Mouse (Mus musculus) midbrain, postnatal 0 days (tissue): ENCODE results near the gene AC134908.4. TPM values are rescaled to one million over a fixed set of nuclear protein-coding genes. Genes with fewer than 3 reads are reported as not detected.
A peak's percentile ranks its signal among the peaks of the same experiment; 100 is the strongest.

Source experiments
- ATAC-seq: fragments of 200-750 bp; cut with Nextera tagmentation; 2 replicates; pipeline ENCODE4 v1.8.0; 2017; ENCODE audit warnings: moderate number of reproducible peaks, mild to moderate bottlenecking, moderate TSS enrichment, moderate library complexity; ENCODE audit not compliant: low FRiP score
- DNase-seq: peaks from one replicate; pipeline ENCODE4 v3.0.0-alpha.2; 2015; ENCODE audit warnings: low spot score
- H3K27ac ChIP-seq: fragments of 300-500 bp; sonication (generic); 2 replicates; pipeline ENCODE4 v1.5.1; 2014; ENCODE audit warnings: low read depth, mild to moderate bottlenecking, low read length, mixed read lengths
- H3K27me3 ChIP-seq: fragments of 300-500 bp; sonication (generic); 2 replicates; pipeline ENCODE4 v1.6.1; 2014; ENCODE audit warnings: low read length, control low read depth, mixed read lengths; ENCODE audit not compliant: insufficient read depth
- H3K36me3 ChIP-seq: fragments of 300-500 bp; sonication (generic); 2 replicates; pipeline ENCODE4 v1.6.1; 2014; ENCODE audit warnings: low read length, control low read depth, mixed read lengths; ENCODE audit not compliant: insufficient read depth
- H3K4me1 ChIP-seq: fragments of 300-500 bp; sonication (generic); 2 replicates; pipeline ENCODE4 v1.6.1; 2014; ENCODE audit warnings: mild to moderate bottlenecking, control low read depth, antibody characterized with exemption, low read length, mixed read lengths; ENCODE audit not compliant: insufficient read depth
- H3K4me2 ChIP-seq: fragments of 300-500 bp; sonication (generic); 2 replicates; pipeline ENCODE4 v1.6.1; 2014; ENCODE audit warnings: low read depth, mild to moderate bottlenecking, low read length, mixed read lengths; ENCODE audit not compliant: poor library complexity, severe bottlenecking
- H3K4me3 ChIP-seq: fragments of 300-500 bp; sonication (generic); 2 replicates; pipeline ENCODE4 v1.5.1; 2014; ENCODE audit warnings: low read depth, mild to moderate bottlenecking, low read length, moderate library complexity
- H3K9ac ChIP-seq: fragments of 300-500 bp; sonication (generic); replicated peaks from 2 replicates; pipeline ENCODE4 v1.6.1; 2014; ENCODE audit warnings: mild to moderate bottlenecking, low read length, moderate library complexity, mixed read lengths; ENCODE audit not compliant: poor library complexity, severe bottlenecking
- H3K9me3 ChIP-seq: fragments of 300-500 bp; sonication (generic); 2 replicates; pipeline ENCODE4 v1.6.1; 2016; ENCODE audit warnings: low read length, control low read depth
- CTCF ChIP-seq: IDR thresholded peaks from 2 replicates; pipeline ENCODE4 v1.5.1; 2016; ENCODE audit warnings: antibody characterized with exemption, mild to moderate bottlenecking
- WGBS: fragments of 180-500 bp; shearing (Covaris S2); extraction: QIAGEN DNeasy Blood & Tissue Kit; methylation state at CpG from one replicate; pipeline ENCODE4 v1.1.7; 2014; 5-methylcytosine and 5-hydroxymethylcytosine counted together
- polyA plus RNA-seq: library from polyadenylated mRNA; unstranded; fragments of >200 nt; fragmentation: Nextera tagmentation; extraction: Ambion mirVana; gene quantifications from 2 replicates; pipeline ENCODE4 v1.2.1, GENCODE M21; 2015
- total RNA-seq: library from RNA; depleted of rRNA; stranded (reverse); fragments of >200 nt; gene quantifications from 2 replicates; pipeline ENCODE4 v1.2.3, GENCODE M21; 2014

AC134908.4 gene
- total and polyA plus RNA-seq, 2 experiments from 2014 or later: 0.89 TPM; not detected in 1

- no peak overlapping the region for H3K4me2 ChIP-seq
- H3K36me3 ChIP-seq: peaks cover 49% of the 10 kb centered on the region
- H3K27me3 ChIP-seq: no peaks in the 10 kb centered on the region
- no peak overlapping the region for H3K9ac ChIP-seq
- no peaks in the 10 kb centered on the region for H3K9me3 ChIP-seq
- no peak overlapping the region for H3K27ac ChIP-seq
- H3K4me1 ChIP-seq: peaks cover 11% of the 10 kb centered on the region
- ATAC-seq (no peak), DNase-seq (no peak)
- no peak overlapping the region for H3K4me3 ChIP-seq
- 76% methylated on average over 7 of the region's 7 CpGs for WGBS
- TF ChIP-seq CTCF: no peak
These were observed 12.4 kb downstream of the AC134908.4 start for GRCm38 (mm10) chr17:25783086-25783485.

GRCm38 (mm10) chr17:25781339-25781738 is 14.1 kb downstream of the AC134908.4 start:
- Histone ChIP-seq H3K9me3 (no peaks in the 10 kb centered on the region), H3K4me2 (no peak overlapping the region), H3K9ac (no peak overlapping the region), H3K4me1 (peaks cover 11% of the 10 kb centered on the region), H3K27ac (no peak overlapping the region), H3K4me3 (no peak overlapping the region), H3K27me3 (no peaks in the 10 kb centered on the region), H3K36me3 (peaks cover 44% of the 10 kb centered on the region)
- no peak for DNase-seq
- 85% methylated on average over 6 of the region's 6 CpGs for WGBS
- TF ChIP-seq CTCF: no peak
- no peak for ATAC-seq

GRCm38 (mm10) chr17:25777948-25778347 is 17.5 kb downstream of the AC134908.4 start:
- Histone ChIP-seq H3K4me1 (peaks cover 7% of the 10 kb centered on the region), H3K9me3 (no peaks in the 10 kb centered on the region), H3K9ac (no peak overlapping the region), H3K4me3 (no peak overlapping the region), H3K27me3 (no peaks in the 10 kb centered on the region), H3K36me3 (peaks cover 34% of the 10 kb centered on the region), H3K4me2 (no peak overlapping the region), H3K27ac (no peak overlapping the region)
- no peak for TF ChIP-seq CTCF
- 96% methylated on average over 5 of the region's 5 CpGs for WGBS
- no peak for ATAC-seq
- DNase-seq: no peak

- H3K27ac ChIP-seq: no peak overlapping the region
- H3K4me1 ChIP-seq: peaks cover 7% of the 10 kb centered on the region
- no peak for TF ChIP-seq CTCF
- no peak overlapping the region for H3K4me3 ChIP-seq
- no peaks in the 10 kb centered on the region for H3K27me3 ChIP-seq
- H3K9me3 ChIP-seq: no peaks in the 10 kb centered on the region
- no peak for ATAC-seq
- no peak for DNase-seq
- H3K4me2 ChIP-seq: no peak overlapping the region
- peaks cover 11% of the 10 kb centered on the region; the same call in 1 of the 2 replicates for H3K36me3 ChIP-seq
- WGBS: 81% methylated on average over 10 of the region's 10 CpGs
- H3K9ac ChIP-seq: no peak overlapping the region
These were observed 20.0 kb downstream of the AC134908.4 start for GRCm38 (mm10) chr17:25775318-25776062.

GRCm38 (mm10) chr17:25773549-25774120 is 21.8 kb downstream of the AC134908.4 start, which contains the start of gene Narfl:
Gene Narfl, plus strand, starts transcription at chr17:25773776.
- peak; percentile 79 for ATAC-seq

GRCm38 (mm10) chr17:25769331-25769730 is 26.1 kb downstream of the AC134908.4 start:
- WGBS: 61% methylated on average over 9 of the region's 9 CpGs

More at GRCm38 (mm10) chr17:25773549-25774120, 21.8 kb downstream of the AC134908.4 start, which contains the start of gene Narfl:
- peak; percentile 97 for DNase-seq
- peak within 1 kb of the TSS; percentile 78 for H3K4me2 ChIP-seq
- peak; percentile 100 for TF ChIP-seq CTCF
- no peaks in the 10 kb centered on the region for H3K9me3 ChIP-seq
- H3K9ac ChIP-seq: peak within 1 kb of the TSS; percentile 86
- WGBS: under 1% methylated on average over 37 of the region's 37 CpGs
- H3K27me3 ChIP-seq: no peaks in the 10 kb centered on the region
- H3K27ac ChIP-seq: no peak within 1 kb of the TSS
- 0 out of 2 replicates have a peak, but pooled peaks cover 6% of the 10 kb centered on the region for H3K36me3 ChIP-seq
- peaks cover 7% of the 10 kb centered on the region for H3K4me1 ChIP-seq
- H3K4me3 ChIP-seq: peak within 1 kb of the TSS; percentile 61

More at GRCm38 (mm10) chr17:25769331-25769730, 26.1 kb downstream of the AC134908.4 start:
- Histone ChIP-seq H3K27ac (no peak overlapping the region), H3K9me3 (no peaks in the 10 kb centered on the region), H3K4me2 (no peak overlapping the region), H3K4me3 (no peak overlapping the region), H3K36me3 (no peaks in the 10 kb centered on the region), H3K4me1 (peaks cover 2% of the 10 kb centered on the region), H3K27me3 (no peaks in the 10 kb centered on the region), H3K9ac (no peak overlapping the region)
- ATAC-seq (no peak), DNase-seq (no peak)
- TF ChIP-seq CTCF: no peak
